Mouse (Mus musculus): Measurements from ENCODE around the gene Ehd1. TPM values are rescaled to one million over a fixed set of nuclear protein-coding genes. Genes with fewer than 3 reads are reported as not detected.

Ehd1 gene
- total and polyA plus RNA-seq, 3 experiments = 65.9 to 105 TPM; not detected in 1

GRCm38 (mm10) chr19:6302114-6302513, 25.6 kb downstream of the Ehd1 start (continued):
- no peak for TF ChIP-seq POLR2A (IDR thresholded peaks at IDR 0.05; ENCODE audit: control insufficient read depth in 1 of 2, insufficient read depth in 1 of 2, low read depth in 1 of 2, low read length in 2 of 2, poor library complexity in 1 of 2)
- peak; percentile 49; the same call in 1 of the 2 replicates for TF ChIP-seq ETS1 (IDR thresholded peaks at IDR 0.05; ENCODE audit: low read depth, low read length)
- peak; percentile 36; the same call in 1 of the 2 replicates for TF ChIP-seq POLR2AphosphoS2 (IDR thresholded peaks at IDR 0.05; ENCODE audit: low read length)
- TF ChIP-seq JUND (IDR thresholded peaks at IDR 0.05; ENCODE audit: low read depth, low read length) = no peak

DNA sequence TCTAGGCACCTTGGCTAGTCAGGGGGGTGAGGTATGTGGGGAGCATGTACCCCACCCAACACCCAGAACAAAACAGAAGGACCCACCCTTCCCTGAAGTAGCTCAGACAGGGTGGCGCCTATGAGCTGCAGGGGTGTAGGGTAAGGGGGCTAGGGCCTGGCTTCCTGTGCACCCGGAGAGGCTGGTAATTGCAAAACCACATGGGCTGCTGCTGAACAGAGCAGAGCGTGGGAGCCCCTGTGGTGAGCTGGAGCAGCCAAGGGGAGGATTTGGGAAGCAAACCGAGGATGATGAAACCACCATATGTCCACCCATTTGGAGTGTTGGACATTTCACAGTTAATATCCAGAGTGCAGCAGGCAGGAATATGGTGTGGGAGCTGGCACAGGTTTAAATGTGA, 26.0 kb downstream of the Ehd1 start:
- peak; percentile 56 for DNase-seq (ENCODE audit: low read depth, low spot score)
- Histone ChIP-seq H3K4me3 (ENCODE audit: control insufficient read depth in 1 of 2, insufficient read depth in 1 of 2, low read depth in 2 of 2, low read length in 2 of 2) (no peak overlapping the region), H3K27me3 (ENCODE audit: control insufficient read depth in 1 of 2, insufficient read depth in 2 of 2, low read length in 2 of 2) (no peaks in the 10 kb centered on the region), H3K27ac (ENCODE audit: control insufficient read depth, low read depth, low read length) (peak overlapping the region; percentile 51), H3K36me3 (ENCODE audit: control insufficient read depth in 1 of 2, insufficient read depth in 2 of 2, low read length in 2 of 2) (peaks cover 0 to 44% of the 10 kb centered on the region in 2 experiments; a peak in 3 of 4 replicates), H3K9me3 (replicated peaks; ENCODE audit: insufficient read depth, low read length) (no peaks in the 10 kb centered on the region), H3K79me2 (ENCODE audit: control insufficient read depth, insufficient read depth, low read length, poor library complexity) (no peaks in the 10 kb centered on the region; the same call in 1 of the 2 replicates), H3K9ac (ENCODE audit: control insufficient read depth, low read depth, low read length, poor library complexity, severe bottlenecking) (peak overlapping the region; percentile 37), H3K4me1 (ENCODE audit: control insufficient read depth in 1 of 2, insufficient read depth in 2 of 2, low read length in 2 of 2) (peaks cover 25 to 48% of the 10 kb centered on the region in 2 experiments)
- TF ChIP-seq SIN3A (IDR thresholded peaks at IDR 0.05; ENCODE audit: low read length) (0 out of 2 replicates have a peak, but pooled peaks have one; percentile 40), MXI1 (IDR thresholded peaks at IDR 0.05; ENCODE audit: low read depth, low read length) (0 out of 2 replicates have a peak, but pooled peaks have one; percentile 2), EP300 (IDR thresholded peaks at IDR 0.05; ENCODE audit: low read depth in 1 of 2, low read length in 2 of 2) (0 out of 4 replicates have a peak, but pooled peaks of 1 of the 2 experiments have one; percentile 3), TAL1 (IDR thresholded peaks at IDR 0.05; ENCODE audit: low read length) (no peak)

- no peaks in the 10 kb centered on the region; the same call in 1 of the 2 replicates for H3K79me2 ChIP-seq (ENCODE audit: control insufficient read depth, insufficient read depth, low read length, poor library complexity)
- no peak for DNase-seq (ENCODE audit: low read depth, low spot score)
- H3K27ac ChIP-seq (ENCODE audit: control insufficient read depth, low read depth, low read length) = no peak overlapping the region
- TF ChIP-seq TBP (IDR thresholded peaks at IDR 0.05; ENCODE audit: low read depth, low read length) (no peak), UBTF (IDR thresholded peaks at IDR 0.05; ENCODE audit: borderline replicate concordance, insufficient read depth, low read depth, low read length) (no peak), RAD21 (IDR thresholded peaks at IDR 0.05; ENCODE audit: low read depth, low read length) (no peak), TAL1 (IDR thresholded peaks at IDR 0.05; ENCODE audit: low read length) (no peak), RCOR1 (IDR thresholded peaks at IDR 0.05; ENCODE audit: low read depth, low read length) (no peak), POLR2AphosphoS5 (IDR thresholded peaks at IDR 0.05; ENCODE audit: borderline replicate concordance, low read depth, low read length) (no peak), GATA1 (IDR thresholded peaks at IDR 0.05; ENCODE audit: low read depth, low read length) (no peak), EP300 (IDR thresholded peaks at IDR 0.05; ENCODE audit: low read depth in 1 of 2, low read length in 2 of 2) (no peak), POLR2AphosphoS2 (IDR thresholded peaks at IDR 0.05; ENCODE audit: low read length) (no peak), TCF12 (IDR thresholded peaks at IDR 0.05; ENCODE audit: low read depth, low read length) (no peak), HCFC1 (IDR thresholded peaks at IDR 0.05; ENCODE audit: low read depth, low read length) (no peak), ZC3H11A (IDR thresholded peaks at IDR 0.05; ENCODE audit: low read depth, low read length) (no peak), E2F4 (IDR thresholded peaks at IDR 0.05; ENCODE audit: borderline replicate concordance, low read depth, low read length) (no peak), ETS1 (IDR thresholded peaks at IDR 0.05; ENCODE audit: low read depth, low read length) (no peak), MEF2A (IDR thresholded peaks at IDR 0.05; ENCODE audit: extremely low read depth, insufficient replicate concordance, low read depth, low read length, poor library complexity, severe bottlenecking) (no peak)
- no peak overlapping the region for H3K9ac ChIP-seq (ENCODE audit: control insufficient read depth, low read depth, low read length, poor library complexity, severe bottlenecking)
- H3K9me3 ChIP-seq (replicated peaks; ENCODE audit: insufficient read depth, low read length) = no peaks in the 10 kb centered on the region
- H3K4me1 ChIP-seq (ENCODE audit: control insufficient read depth in 1 of 2, insufficient read depth in 2 of 2, low read length in 2 of 2) = peaks cover 19 to 39% of the 10 kb centered on the region in 2 experiments
- H3K27me3 ChIP-seq (ENCODE audit: control insufficient read depth in 1 of 2, insufficient read depth in 2 of 2, low read length in 2 of 2) = no peaks in the 10 kb centered on the region
- no peak overlapping the region for H3K4me3 ChIP-seq (ENCODE audit: control insufficient read depth in 1 of 2, insufficient read depth in 1 of 2, low read depth in 2 of 2, low read length in 2 of 2)
- peaks cover 0 to 36% of the 10 kb centered on the region in 2 experiments; a peak in 2 of 4 replicates for H3K36me3 ChIP-seq (ENCODE audit: control insufficient read depth in 1 of 2, insufficient read depth in 2 of 2, low read length in 2 of 2)
These were observed 27.3 kb downstream of the Ehd1 start for GRCm38 (mm10) chr19:6303831-6304230.
